Mouse (Mus musculus) embryonic fibroblast, embryonic 13.5 days (primary cell): ENCODE data around the gene Nab2.

Source experiments
- CTCF ChIP-seq: IDR thresholded peaks from 2 replicates; pipeline ENCODE4 v1.5.1; 2011; ENCODE audit warnings: mild to moderate bottlenecking, control low read depth, low read length, moderate library complexity, borderline replicate concordance; ENCODE audit not compliant: insufficient read depth
- POLR2A ChIP-seq: IDR thresholded peaks from 2 replicates; pipeline ENCODE4 v1.6.1; 2011; ENCODE audit warnings: low read depth, mild to moderate bottlenecking, control low read depth, low read length, moderate library complexity

DNA sequence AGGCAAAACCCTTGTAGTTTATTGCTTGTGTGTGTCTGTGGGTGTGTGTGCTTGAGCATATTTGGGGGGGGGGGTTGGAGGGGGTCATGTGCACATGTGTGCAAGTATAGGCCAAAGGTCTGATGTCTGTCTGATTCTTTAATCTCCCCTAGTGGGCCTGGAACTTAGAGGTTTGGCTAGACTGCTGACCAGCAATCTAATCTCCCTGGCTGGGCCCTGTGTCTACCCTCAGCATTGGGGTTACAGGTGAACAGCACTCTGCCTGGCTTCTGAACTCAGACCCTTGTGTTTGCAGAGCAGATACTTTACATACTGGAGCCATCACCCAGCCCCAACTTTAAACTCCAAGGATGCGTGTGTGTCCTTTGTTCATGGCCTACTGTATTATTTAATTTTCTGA lies 10.8 kb upstream of the Nab2 start:
- TF ChIP-seq POLR2A (no peak), CTCF (no peak)
